Mouse (Mus musculus): Measurements from ENCODE around the gene Samhd1.

Gene Samhd1

GRCm38 (mm10) chr2:157073378-157074052 lies 61.5 kb downstream of the Samhd1 start:
- no peak for DNase-seq (ENCODE audit: low spot score in 2 of 2)

GRCm38 (mm10) chr2:157072316-157072990 lies 62.6 kb downstream of the Samhd1 start:
- no peak for DNase-seq (ENCODE audit: low spot score in 2 of 2)

- DNase-seq (ENCODE audit: low spot score in 2 of 2), result peak in 1 of 2 experiments; percentile 45
Measured at GRCm38 (mm10) chr2:157071556-157071955, 63.5 kb downstream of the Samhd1 start.

- DNase-seq (ENCODE audit: low spot score in 2 of 2), result no peak
Measured at GRCm38 (mm10) chr2:157070365-157070764, 64.7 kb downstream of the Samhd1 start.

- no peak for DNase-seq (ENCODE audit: low spot score in 2 of 2)
Measured at GRCm38 (mm10) chr2:157069755-157070315, 65.2 kb downstream of the Samhd1 start.

- DNase-seq (ENCODE audit: low spot score in 2 of 2), result no peak
Measured at GRCm38 (mm10) chr2:157069355-157069735, 65.7 kb downstream of the Samhd1 start.

- no peak for DNase-seq (ENCODE audit: low spot score in 2 of 2)
Measured at GRCm38 (mm10) chr2:157068701-157069354, 66.2 kb downstream of the Samhd1 start.

- no peak for DNase-seq (ENCODE audit: low spot score in 2 of 2)
Measured at GRCm38 (mm10) chr2:157066731-157067430, 68.2 kb downstream of the Samhd1 start.

GRCm38 (mm10) chr2:157065879-157066226 lies 69.2 kb downstream of the Samhd1 start:
- no peak for DNase-seq (ENCODE audit: low spot score in 2 of 2)

GRCm38 (mm10) chr2:157064978-157065878 lies 69.8 kb downstream of the Samhd1 start:
- DNase-seq (ENCODE audit: low spot score in 2 of 2), result no peak

- no peak for DNase-seq (ENCODE audit: low spot score in 2 of 2)
Measured at GRCm38 (mm10) chr2:157064136-157064535, 70.9 kb downstream of the Samhd1 start.

GRCm38 (mm10) chr2:157063241-157063700 lies 71.8 kb downstream of the Samhd1 start:
- peak in 1 of 2 experiments; percentile 55 for DNase-seq (ENCODE audit: low spot score in 2 of 2)

- no peak for DNase-seq (ENCODE audit: low spot score in 2 of 2)
Measured at GRCm38 (mm10) chr2:157060557-157061305, 74.3 kb downstream of the Samhd1 start.

GRCm38 (mm10) chr2:157060037-157060436 lies 75.0 kb downstream of the Samhd1 start:
- DNase-seq (ENCODE audit: low spot score in 2 of 2), result no peak

GRCm38 (mm10) chr2:157059166-157059565 lies 75.9 kb downstream of the Samhd1 start:
- DNase-seq (ENCODE audit: low spot score in 2 of 2), result no peak

- peak in 1 of 2 experiments; percentile 47 for DNase-seq (ENCODE audit: low spot score in 2 of 2)
Measured at GRCm38 (mm10) chr2:157058342-157058998, 76.6 kb downstream of the Samhd1 start.

GRCm38 (mm10) chr2:157057758-157058157 lies 77.3 kb downstream of the Samhd1 start:
- DNase-seq (ENCODE audit: low spot score in 2 of 2), result no peak

- no peak for DNase-seq (ENCODE audit: low spot score in 2 of 2)
Measured at GRCm38 (mm10) chr2:157057186-157057585, 77.9 kb downstream of the Samhd1 start.

GRCm38 (mm10) chr2:157055721-157056120 lies 79.3 kb downstream of the Samhd1 start:
- no peak for DNase-seq (ENCODE audit: low spot score in 2 of 2)

- DNase-seq (ENCODE audit: low spot score in 2 of 2), result no peak
Measured at GRCm38 (mm10) chr2:157054816-157055215, 80.2 kb downstream of the Samhd1 start.

Data from spleen, postnatal 4 days (tissue).